Mouse (Mus musculus) liver, postnatal 0 days (tissue): ENCODE data around the gene Atxn7l1. TPM values are rescaled to one million over a fixed set of nuclear protein-coding genes. Genes with fewer than 3 reads are reported as not detected.

Experiments used
- ATAC-seq: fragments of 200-750 bp; cut with Nextera tagmentation; 2 replicates; pipeline ENCODE4 v1.8.0; 2017; ENCODE audit warnings: mild to moderate bottlenecking, moderate library complexity
- DNase-seq: peaks from one replicate; pipeline ENCODE4 v3.0.0-alpha.2; 2016
- H3K27ac ChIP-seq: fragments of 300-500 bp; sonication (generic); 2 replicates; pipeline ENCODE4 v1.5.1; 2014; ENCODE audit warnings: antibody characterized with exemption, moderate library complexity, mild to moderate bottlenecking, low read depth
- H3K27me3 ChIP-seq: fragments of 300-500 bp; sonication (generic); 2 replicates; pipeline ENCODE4 v1.6.1; 2014; ENCODE audit warnings: low read length, control low read depth, mixed read lengths; ENCODE audit not compliant: insufficient read depth
- H3K36me3 ChIP-seq: fragments of 300-500 bp; sonication (generic); replicated peaks from 2 replicates; pipeline ENCODE4 v1.6.1; 2014; ENCODE audit warnings: mild to moderate bottlenecking, control low read depth, low read length, moderate library complexity, mixed read lengths; ENCODE audit not compliant: insufficient read depth
- H3K4me1 ChIP-seq: fragments of 300-500 bp; sonication (generic); 2 replicates; pipeline ENCODE4 v1.6.1; 2014; ENCODE audit warnings: antibody characterized with exemption, mild to moderate bottlenecking, control low read depth; ENCODE audit not compliant: insufficient read depth
- H3K4me2 ChIP-seq: fragments of 300-500 bp; sonication (generic); 2 replicates; pipeline ENCODE4 v1.6.1; 2014; ENCODE audit warnings: low read depth, mild to moderate bottlenecking, low read length, moderate library complexity, mixed read lengths
- H3K4me3 ChIP-seq: fragments of 300-500 bp; sonication (generic); 2 replicates; pipeline ENCODE4 v1.5.1; 2014; ENCODE audit warnings: low read depth, low read length
- H3K9ac ChIP-seq: fragments of 300-500 bp; sonication (generic); replicated peaks from 2 replicates; pipeline ENCODE4 v1.6.1; 2014; ENCODE audit warnings: mild to moderate bottlenecking, moderate library complexity
- H3K9me3 ChIP-seq: fragments of 300-500 bp; sonication (generic); 2 replicates; pipeline ENCODE4 v1.6.1; 2016; ENCODE audit warnings: mild to moderate bottlenecking, control low read depth, low read length, mixed read lengths
- CTCF ChIP-seq: sonication (generic); IDR thresholded peaks from 2 replicates; pipeline ENCODE4 v1.5.1; 2016; ENCODE audit warnings: antibody characterized with exemption, low read depth
- EP300 ChIP-seq: IDR thresholded peaks from 2 replicates; pipeline ENCODE4 v1.6.1; 2016; ENCODE audit warnings: antibody characterized with exemption, low read depth, mild to moderate bottlenecking
- WGBS: fragments of 180-500 bp; shearing (Covaris S2); extraction: QIAGEN DNeasy Blood & Tissue Kit; methylation state at CpG from one replicate; pipeline ENCODE4 v1.1.7; 2014; ENCODE audit not compliant: insufficient replicate concordance; 5-methylcytosine and 5-hydroxymethylcytosine counted together
- polyA plus RNA-seq: library from polyadenylated mRNA; unstranded; fragments of >200 nt; fragmentation: Nextera tagmentation; extraction: Ambion mirVana; gene quantifications from 2 replicates; pipeline ENCODE4 v1.2.1, GENCODE M21; 2015

Gene Atxn7l1
- polyA plus RNA-seq, 1 experiment from 2014 or later, result 8.5 TPM

- no peaks in the 10 kb centered on the region for H3K4me1 ChIP-seq
- H3K4me3 ChIP-seq, result no peak overlapping the region
- no peaks in the 10 kb centered on the region for H3K9me3 ChIP-seq
- DNase-seq (no peak), ATAC-seq (no peak)
- TF ChIP-seq CTCF, result no peak
- TF ChIP-seq EP300, result no peak
- H3K4me2 ChIP-seq, result no peak overlapping the region
- no peaks in the 10 kb centered on the region for H3K36me3 ChIP-seq
- 89% methylated on average over 5 of the region's 5 CpGs for WGBS
- no peak overlapping the region for H3K9ac ChIP-seq
- H3K27ac ChIP-seq, result no peak overlapping the region
- no peaks in the 10 kb centered on the region for H3K27me3 ChIP-seq
Measured at GRCm38 (mm10) chr12:33258995-33259529, 111.6 kb downstream of the Atxn7l1 start.

GRCm38 (mm10) chr12:33260575-33260974, 113.1 kb downstream of the Atxn7l1 start:
- Histone ChIP-seq H3K4me3 (no peak overlapping the region), H3K9ac (no peak overlapping the region), H3K9me3 (no peaks in the 10 kb centered on the region), H3K27ac (no peak overlapping the region), H3K36me3 (no peaks in the 10 kb centered on the region), H3K4me2 (no peak overlapping the region), H3K4me1 (no peaks in the 10 kb centered on the region), H3K27me3 (no peaks in the 10 kb centered on the region)
- TF ChIP-seq CTCF (no peak), EP300 (no peak)
- DNase-seq, result no peak
- ATAC-seq, result no peak
- WGBS, result 69% methylated on average over 7 of the region's 7 CpGs

GRCm38 (mm10) chr12:33265877-33266276, 118.4 kb downstream of the Atxn7l1 start:
- Histone ChIP-seq H3K9ac (no peak overlapping the region), H3K4me1 (no peaks in the 10 kb centered on the region), H3K4me2 (no peak overlapping the region), H3K36me3 (no peaks in the 10 kb centered on the region), H3K4me3 (no peak overlapping the region), H3K9me3 (no peaks in the 10 kb centered on the region), H3K27ac (no peak overlapping the region), H3K27me3 (no peaks in the 10 kb centered on the region)
- DNase-seq (no peak), ATAC-seq (no peak)
- TF ChIP-seq EP300, result no peak
- TF ChIP-seq CTCF, result no peak
- WGBS, result 83% methylated on average over 11 of the region's 11 CpGs

GRCm38 (mm10) chr12:33267965-33268364, 120.5 kb downstream of the Atxn7l1 start:
- DNase-seq (no peak), ATAC-seq (no peak)
- Histone ChIP-seq H3K9ac (no peak overlapping the region), H3K36me3 (no peaks in the 10 kb centered on the region), H3K27ac (no peak overlapping the region), H3K9me3 (no peaks in the 10 kb centered on the region), H3K4me1 (no peaks in the 10 kb centered on the region), H3K4me3 (no peak overlapping the region), H3K27me3 (no peaks in the 10 kb centered on the region), H3K4me2 (no peak overlapping the region)
- TF ChIP-seq CTCF (no peak), EP300 (no peak)
- 78% methylated on average over 4 of the region's 4 CpGs for WGBS

GRCm38 (mm10) chr12:33269743-33270142, 122.2 kb downstream of the Atxn7l1 start:
- Histone ChIP-seq H3K27me3 (no peaks in the 10 kb centered on the region), H3K27ac (no peak overlapping the region), H3K4me2 (no peak overlapping the region), H3K4me1 (no peaks in the 10 kb centered on the region), H3K9me3 (no peaks in the 10 kb centered on the region), H3K36me3 (no peaks in the 10 kb centered on the region), H3K4me3 (no peak overlapping the region), H3K9ac (no peak overlapping the region)
- peak; percentile 84 for TF ChIP-seq CTCF
- no peak for TF ChIP-seq EP300
- 76% methylated on average over 5 of the region's 5 CpGs for WGBS
- ATAC-seq (no peak), DNase-seq (peak; percentile 73)

GRCm38 (mm10) chr12:33271865-33272264, 124.4 kb downstream of the Atxn7l1 start:
- Histone ChIP-seq H3K9ac (no peak overlapping the region), H3K4me3 (no peak overlapping the region), H3K27ac (no peak overlapping the region), H3K9me3 (no peaks in the 10 kb centered on the region), H3K4me2 (no peak overlapping the region), H3K36me3 (no peaks in the 10 kb centered on the region), H3K4me1 (no peaks in the 10 kb centered on the region), H3K27me3 (no peaks in the 10 kb centered on the region)
- TF ChIP-seq EP300 (no peak), CTCF (no peak)
- no peak for DNase-seq
- 85% methylated on average over 12 of the region's 12 CpGs for WGBS
- ATAC-seq, result no peak

- H3K9me3 ChIP-seq, result no peaks in the 10 kb centered on the region
- no peak overlapping the region for H3K27ac ChIP-seq
- 82% methylated on average over 9 of the region's 9 CpGs for WGBS
- H3K9ac ChIP-seq, result no peak overlapping the region
- H3K4me3 ChIP-seq, result no peak overlapping the region
- no peak for DNase-seq
- no peak for ATAC-seq
- H3K27me3 ChIP-seq, result no peaks in the 10 kb centered on the region
- H3K4me2 ChIP-seq, result no peak overlapping the region
- no peaks in the 10 kb centered on the region for H3K36me3 ChIP-seq
- TF ChIP-seq CTCF (no peak), EP300 (no peak)
- no peaks in the 10 kb centered on the region for H3K4me1 ChIP-seq
Measured at GRCm38 (mm10) chr12:33272441-33272840, 124.9 kb downstream of the Atxn7l1 start.
